Mouse (Mus musculus) testis, postnatal 14 days (tissue): ENCODE results near the gene Fbxo10.
"Not testable (repeated sequence)": the region's sequence is repeated elsewhere in the genome, so short reads cannot be mapped to it uniquely, and the experiment has no call there.

Experiments
- DNase-seq: peaks from one replicate; pipeline ENCODE4 v3.0.0; 2021; ENCODE audit warnings: low spot score

Fbxo10 gene

GRCm38 (mm10) chr4:45000001-45000400 is 84.4 kb downstream of the Fbxo10 start:
- DNase-seq = no peak

- DNase-seq = no peak
Observed at GRCm38 (mm10) chr4:44998071-44998470, 86.3 kb downstream of the Fbxo10 start.

- no peak for DNase-seq
Observed at GRCm38 (mm10) chr4:44994776-44995175, 89.6 kb downstream of the Fbxo10 start.

- DNase-seq = no peak
Observed at GRCm38 (mm10) chr4:44993847-44994246, 90.6 kb downstream of the Fbxo10 start.

- DNase-seq = not testable (repeated sequence)
Observed at GRCm38 (mm10) chr4:44993179-44993578, 91.2 kb downstream of the Fbxo10 start.

GRCm38 (mm10) chr4:44992330-44992729 is 92.1 kb downstream of the Fbxo10 start:
- DNase-seq = not testable (repeated sequence)

- DNase-seq = no peak
Observed at GRCm38 (mm10) chr4:44990560-44990959, 93.8 kb downstream of the Fbxo10 start.
